Mouse (Mus musculus) granulocyte monocyte progenitor cell, adult 5-6 weeks (primary cell): ENCODE results near the gene Fgd2. TPM values are rescaled to one million over a fixed set of nuclear protein-coding genes. Genes with fewer than 3 reads are reported as not detected.
A peak's percentile ranks its signal among the peaks of the same experiment; 100 is the strongest.
"Not testable (repeated sequence)": the region's sequence is repeated elsewhere in the genome, so short reads cannot be mapped to it uniquely, and the experiment has no call there.

ENCODE experiments used
- ATAC-seq: replicated peaks from 2 replicates; pipeline ENCODE4 v1.8.0; 2016; ENCODE audit warnings: mild to moderate bottlenecking, moderate TSS enrichment, inconsistent platforms; ENCODE audit not compliant: poor library complexity, severe bottlenecking
- total RNA-seq, 2 experiments: library from RNA; stranded (forward) in 1 of 2; stranded (reverse) in 1 of 2; fragments of 200-712, 200-1000 nt in 1 of 2; fragments of >200 nt in 1 of 2; fragmentation: Nextera tagmentation in 1 of 2; gene quantifications; 2 replicates each; pipeline ENCODE4 v1.2.3; 2014 to 2017

Fgd2 gene
- 42.8 and 70.9 TPM in 2 replicates for total RNA-seq (2014; fragmentation: Nextera tagmentation)
- total RNA-seq (2017) = 23.6 and 30.5 TPM in 2 replicates

DNA sequence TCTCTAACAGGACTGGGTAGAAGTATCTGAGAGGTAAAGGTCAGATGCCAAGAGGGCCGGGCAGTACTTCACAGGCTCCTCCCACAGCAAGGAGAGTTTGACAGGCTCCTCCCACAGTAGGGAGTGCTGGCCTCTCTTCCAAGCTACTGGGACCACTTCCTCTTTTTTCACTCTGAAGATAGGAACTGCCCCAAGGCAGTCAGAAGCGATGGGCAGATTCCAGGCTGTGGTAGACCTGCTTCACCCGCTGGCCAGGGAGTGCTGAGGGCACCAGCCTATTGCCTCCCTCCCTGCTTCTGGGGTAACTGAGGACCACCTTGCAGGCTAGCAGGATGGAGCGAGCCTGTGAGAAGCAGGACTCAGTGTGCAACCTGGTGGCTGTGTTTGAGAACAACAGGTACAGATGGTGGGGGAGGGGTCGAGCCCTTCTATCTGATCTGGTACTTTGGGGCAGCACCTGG is at the start of gene Fgd2:
Gene Fgd2, plus strand, starts transcription at position 154 of the 461 bp plus-strand sequence.
- ATAC-seq = peak; percentile 84

- ATAC-seq = no peak
These were observed 49.1 kb upstream of the Fgd2 start for GRCm38 (mm10) chr17:29311602-29312001.

- ATAC-seq = no peak
These were observed 48.6 kb upstream of the Fgd2 start for GRCm38 (mm10) chr17:29312082-29312481.

DNA sequence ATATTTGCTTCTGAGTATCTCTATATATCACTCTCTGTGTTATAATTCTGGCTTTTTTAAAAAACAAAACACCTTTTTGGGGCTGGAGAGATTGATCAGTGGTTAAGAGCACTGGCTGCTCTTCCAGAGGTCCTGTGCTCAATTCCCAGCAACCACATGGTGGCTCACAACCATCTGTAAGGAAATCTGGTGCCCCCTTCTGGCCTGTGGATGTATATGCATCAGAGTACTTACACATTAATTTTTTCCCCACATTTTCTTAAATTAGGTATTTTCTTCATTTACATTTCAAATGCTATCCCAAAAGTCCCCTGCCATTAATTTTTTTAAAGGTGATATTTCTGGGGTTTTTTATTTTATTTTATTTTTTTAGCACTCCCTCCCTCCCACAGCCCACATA is 47.4 kb upstream of the Fgd2 start:
- ATAC-seq = no peak

GRCm38 (mm10) chr17:29315672-29316465 is 44.8 kb upstream of the Fgd2 start:
- ATAC-seq = no peak

DNA sequence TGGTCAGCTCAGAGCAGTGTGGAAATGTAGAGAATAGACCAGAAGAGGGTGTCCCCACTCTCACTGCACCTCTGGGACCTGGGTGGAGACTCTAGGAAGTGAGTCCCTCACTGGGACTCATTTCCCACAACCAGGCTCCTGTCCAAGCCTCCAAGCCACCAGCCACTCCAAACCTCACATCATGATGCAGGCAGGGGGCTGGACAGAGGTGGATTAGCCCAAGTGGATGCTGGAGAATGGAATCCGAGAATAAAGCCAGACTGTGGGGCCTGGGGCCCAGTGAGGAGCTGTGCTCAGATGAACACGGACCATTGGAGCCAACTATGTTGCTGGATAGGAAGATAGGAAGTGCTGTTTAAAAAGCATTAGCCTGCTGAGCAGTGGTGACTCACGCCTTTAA is 43.8 kb upstream of the Fgd2 start:
- ATAC-seq = no peak

DNA sequence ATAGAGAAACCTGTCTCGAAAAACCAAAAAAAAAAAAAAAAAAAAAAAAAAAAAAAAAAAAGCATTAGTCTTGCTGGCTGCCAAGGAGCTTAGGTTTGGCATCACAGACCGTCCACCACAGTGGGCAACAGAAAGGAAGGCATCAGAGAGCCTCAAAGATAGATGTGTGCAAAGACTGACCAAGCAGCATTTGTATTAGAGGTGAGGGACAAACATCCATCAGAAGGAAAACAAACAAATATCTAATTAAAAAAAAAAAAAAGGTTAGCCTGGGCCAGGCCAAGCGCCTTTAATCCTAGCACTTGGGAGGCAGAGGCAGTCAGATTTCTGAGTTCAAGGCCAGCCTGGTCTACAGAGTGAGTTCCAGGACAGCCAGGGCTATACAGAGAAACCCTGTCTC is 43.3 kb upstream of the Fgd2 start, which contains the start of gene Pi16:
Gene Pi16, plus strand, starts transcription at position 301 of the 400 bp plus-strand sequence.
- ATAC-seq = not testable (repeated sequence)

DNA sequence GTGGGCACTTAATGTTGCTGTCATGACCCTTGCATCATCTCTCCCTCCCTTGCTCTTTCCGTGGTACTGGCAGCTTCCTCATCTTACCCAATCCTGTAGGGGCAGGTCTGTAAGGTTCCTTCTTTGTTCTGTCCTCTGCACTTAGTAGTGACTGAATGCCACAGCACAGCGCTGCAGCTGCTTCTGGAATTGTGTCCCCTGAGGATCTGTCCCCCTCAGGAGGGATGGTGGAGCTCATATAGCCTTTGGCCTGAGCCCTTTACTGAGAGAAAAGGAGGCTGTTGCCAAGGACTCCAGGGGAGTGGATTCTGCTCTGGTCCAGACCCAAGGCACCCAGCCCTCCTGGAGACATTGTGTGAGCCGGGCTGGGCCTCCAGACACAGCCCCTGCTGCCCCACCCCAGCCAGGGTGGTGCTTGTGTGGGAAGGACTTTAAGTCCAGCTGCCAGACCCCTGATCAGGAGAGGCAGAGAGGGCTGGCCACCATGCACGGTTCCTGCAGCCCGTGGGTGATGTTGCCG is 41.9 kb upstream of the Fgd2 start:
- peak; percentile 96 for ATAC-seq

- no peak for ATAC-seq
These were observed 41.2 kb upstream of the Fgd2 start for GRCm38 (mm10) chr17:29319476-29319875.

- no peak for ATAC-seq
These were observed 40.7 kb upstream of the Fgd2 start for GRCm38 (mm10) chr17:29319881-29320639.

DNA sequence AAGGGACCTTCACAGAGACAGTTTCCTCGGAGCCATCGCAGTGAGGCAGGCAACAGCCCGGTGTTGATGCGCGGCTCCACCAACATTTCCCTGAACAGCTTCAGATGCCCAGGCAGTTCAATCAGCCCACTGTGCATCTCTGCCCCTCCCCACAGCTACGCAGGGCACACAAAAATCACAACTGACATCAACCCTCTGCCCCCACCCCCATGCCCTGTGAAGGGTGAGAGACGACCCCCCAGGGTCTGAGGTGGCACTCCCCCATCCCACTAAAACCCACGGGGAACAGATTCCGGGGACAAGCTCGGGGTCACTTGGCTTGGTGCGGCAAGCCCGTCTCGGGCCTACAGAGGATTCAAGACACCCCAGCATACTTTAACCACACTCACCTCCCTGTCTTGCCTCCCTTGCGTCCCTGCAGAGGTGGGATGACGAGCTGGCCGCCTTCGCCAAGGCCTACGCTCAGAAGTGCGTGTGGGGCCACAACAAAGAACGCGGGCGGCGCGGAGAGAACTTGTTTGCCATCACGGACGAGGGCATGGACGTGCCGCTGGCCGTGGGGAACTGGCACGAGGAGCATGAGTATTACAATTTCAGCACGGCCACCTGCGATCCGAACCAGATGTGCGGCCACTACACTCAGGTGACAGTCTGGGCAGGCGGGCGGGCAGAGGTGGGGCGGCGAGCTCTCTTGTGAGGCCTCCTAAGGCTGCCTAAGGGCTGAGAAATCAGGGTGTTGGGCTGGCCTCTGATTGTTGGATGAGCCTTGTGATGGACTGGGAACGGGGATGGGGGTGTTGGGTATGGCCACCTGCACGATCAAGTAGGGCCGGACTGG is 38.7 kb upstream of the Fgd2 start:
- no peak for ATAC-seq

DNA sequence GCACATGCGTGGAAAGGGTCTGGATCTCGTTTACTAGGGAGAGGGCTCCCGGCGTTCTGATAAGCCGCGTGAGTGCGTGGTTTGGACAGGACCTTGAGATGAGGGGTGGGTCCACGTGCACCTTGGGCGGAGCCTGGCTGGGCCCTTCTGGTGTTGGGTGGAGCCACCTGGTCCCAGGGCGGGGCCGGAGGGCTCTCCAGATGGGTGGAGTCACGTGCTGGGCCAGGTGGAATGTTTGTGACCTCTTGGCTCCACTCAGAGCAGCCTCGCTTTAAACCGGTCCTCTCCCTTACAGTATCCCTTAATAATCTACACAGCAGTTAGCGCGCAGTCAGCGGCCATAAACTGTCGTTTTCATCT is 38.1 kb upstream of the Fgd2 start:
- no peak for ATAC-seq

GRCm38 (mm10) chr17:29323625-29324024 is 37.1 kb upstream of the Fgd2 start:
- no peak for ATAC-seq

GRCm38 (mm10) chr17:29325831-29326230 is 34.9 kb upstream of the Fgd2 start:
- no peak for ATAC-seq

- ATAC-seq = no peak
These were observed 33.9 kb upstream of the Fgd2 start for GRCm38 (mm10) chr17:29326531-29327529.

GRCm38 (mm10) chr17:29327691-29328090 is 33.0 kb upstream of the Fgd2 start:
- no peak for ATAC-seq

DNA sequence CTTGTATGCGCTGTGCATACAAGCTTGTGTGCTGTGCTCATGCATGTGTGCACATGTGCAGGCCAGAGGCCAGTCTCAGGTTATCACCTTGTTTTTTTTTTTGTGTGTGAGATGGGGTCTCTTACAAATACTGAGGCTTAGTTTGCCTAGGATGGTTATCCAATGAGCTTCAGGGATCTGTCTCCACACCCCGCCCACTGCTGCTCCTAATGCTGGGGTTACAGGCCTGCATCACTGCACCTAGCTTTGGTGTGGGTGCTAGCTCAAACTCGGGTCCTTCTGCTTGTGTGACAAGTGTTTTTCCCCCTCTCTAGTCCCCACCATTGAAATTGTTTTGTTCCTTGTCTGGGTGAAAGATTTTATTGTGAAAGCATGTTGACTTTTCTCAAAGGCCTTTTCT is 30.5 kb upstream of the Fgd2 start:
- ATAC-seq = no peak

GRCm38 (mm10) chr17:29330671-29331410 is 29.9 kb upstream of the Fgd2 start:
- no peak for ATAC-seq
